Mouse (Mus musculus) intestine, embryonic 14.5 days (tissue): ENCODE measurements around the gene Nckap5l. TPM values are rescaled to one million over a fixed set of nuclear protein-coding genes. Genes with fewer than 3 reads are reported as not detected.

ENCODE experiments used
- ATAC-seq: fragments of 200-750 bp; cut with Nextera tagmentation; replicated peaks from 2 replicates; pipeline ENCODE4 v1.8.0; 2017; ENCODE audit warnings: low read depth, moderate number of reproducible peaks, moderate TSS enrichment, moderate library complexity; ENCODE audit not compliant: low FRiP score, low TSS enrichment
- DNase-seq: peaks from one replicate; pipeline ENCODE4 v3.0.0-alpha.2; 2018; ENCODE audit warnings: low spot score
- H3K27ac ChIP-seq: fragments of 300-500 bp; sonication (generic); 2 replicates; pipeline ENCODE4 v1.5.1; 2014; ENCODE audit warnings: low read depth, mild to moderate bottlenecking, control low read depth
- H3K27me3 ChIP-seq: fragments of 300-500 bp; sonication (generic); replicated peaks from 2 replicates; pipeline ENCODE4 v1.6.1; 2014; ENCODE audit warnings: low read length, control low read depth; ENCODE audit not compliant: control insufficient read depth, insufficient read depth
- H3K36me3 ChIP-seq: fragments of 300-500 bp; sonication (generic); 2 replicates; pipeline ENCODE4 v1.6.1; 2014; ENCODE audit warnings: low read length, control low read depth; ENCODE audit not compliant: control insufficient read depth, insufficient read depth
- H3K4me1 ChIP-seq: fragments of 300-500 bp; sonication (generic); replicated peaks from 2 replicates; pipeline ENCODE4 v1.6.1; 2014; ENCODE audit warnings: low read length, control low read depth, mixed read lengths; ENCODE audit not compliant: control insufficient read depth, insufficient read depth
- H3K4me2 ChIP-seq: fragments of 300-500 bp; sonication (generic); 2 replicates; pipeline ENCODE4 v1.6.1; 2014; ENCODE audit warnings: low read length
- H3K4me3 ChIP-seq: fragments of 300-500 bp; sonication (generic); 2 replicates; pipeline ENCODE4 v1.5.1; 2014; ENCODE audit warnings: low read depth, low read length, control low read depth, mixed read lengths
- H3K9ac ChIP-seq: fragments of 300-500 bp; sonication (generic); 2 replicates; pipeline ENCODE4 v1.6.1; 2014; ENCODE audit warnings: mild to moderate bottlenecking, low read length
- H3K9me3 ChIP-seq: fragments of 300-500 bp; sonication (generic); 2 replicates; pipeline ENCODE4 v1.6.1; 2016; ENCODE audit warnings: low read length, control low read depth; ENCODE audit not compliant: control insufficient read depth
- WGBS: fragments of 180-500 bp; shearing (Covaris S2); extraction: QIAGEN DNeasy Blood & Tissue Kit; methylation state at CpG from one replicate; pipeline ENCODE4 v1.1.7; 2014; 5-methylcytosine and 5-hydroxymethylcytosine counted together
- polyA plus RNA-seq: library from polyadenylated mRNA; unstranded; fragments of >200 nt; fragmentation: Nextera tagmentation; extraction: Ambion mirVana; gene quantifications from 2 replicates; pipeline ENCODE4 v1.2.1, GENCODE M21; 2014

Nckap5l gene
- polyA plus RNA-seq, 1 experiment from 2014 or later = 9.3 TPM

GRCm38 (mm10) chr15:99471677-99472063 lies 14.1 kb upstream of the Nckap5l start:
- ATAC-seq (no peak), DNase-seq (no peak)
- Histone ChIP-seq H3K27ac (no peak overlapping the region), H3K36me3 (peaks cover 11% of the 10 kb centered on the region; the same call in 1 of the 2 replicates), H3K4me1 (peaks cover 10% of the 10 kb centered on the region), H3K27me3 (no peaks in the 10 kb centered on the region), H3K4me3 (no peak overlapping the region), H3K4me2 (no peak overlapping the region), H3K9me3 (no peaks in the 10 kb centered on the region), H3K9ac (no peak overlapping the region)
- 73% methylated on average over 14 of the region's 14 CpGs for WGBS

- WGBS = 59% methylated on average over 17 of the region's 17 CpGs
- no peaks in the 10 kb centered on the region for H3K27me3 ChIP-seq
- DNase-seq = peak; percentile 73
- ATAC-seq = no peak
- no peak overlapping the region for H3K9ac ChIP-seq
- peaks cover 10% of the 10 kb centered on the region for H3K4me1 ChIP-seq
- no peak overlapping the region for H3K4me2 ChIP-seq
- H3K4me3 ChIP-seq = no peak overlapping the region
- peaks cover 11% of the 10 kb centered on the region; the same call in 1 of the 2 replicates for H3K36me3 ChIP-seq
- no peak overlapping the region for H3K27ac ChIP-seq
- no peaks in the 10 kb centered on the region for H3K9me3 ChIP-seq
Observed at GRCm38 (mm10) chr15:99470971-99471676, 13.6 kb upstream of the Nckap5l start.

GRCm38 (mm10) chr15:99470224-99470761 lies 12.7 kb upstream of the Nckap5l start:
- H3K27ac ChIP-seq = no peak overlapping the region
- H3K4me2 ChIP-seq = no peak overlapping the region
- H3K27me3 ChIP-seq = no peaks in the 10 kb centered on the region
- H3K4me1 ChIP-seq = peaks cover 10% of the 10 kb centered on the region
- DNase-seq (no peak), ATAC-seq (no peak)
- no peak overlapping the region for H3K4me3 ChIP-seq
- 90% methylated on average over 31 of the region's 31 CpGs for WGBS
- peaks cover 11% of the 10 kb centered on the region; the same call in 1 of the 2 replicates for H3K36me3 ChIP-seq
- no peaks in the 10 kb centered on the region for H3K9me3 ChIP-seq
- no peak overlapping the region for H3K9ac ChIP-seq

- Histone ChIP-seq H3K4me2 (no peak overlapping the region), H3K9ac (no peak overlapping the region), H3K4me1 (peaks cover 10% of the 10 kb centered on the region), H3K36me3 (peaks cover 11% of the 10 kb centered on the region; the same call in 1 of the 2 replicates), H3K4me3 (no peak overlapping the region), H3K27ac (no peak overlapping the region), H3K27me3 (no peaks in the 10 kb centered on the region), H3K9me3 (no peaks in the 10 kb centered on the region)
- 93% methylated on average over 4 of the region's 4 CpGs for WGBS
- no peak for ATAC-seq
- DNase-seq = no peak
Observed at GRCm38 (mm10) chr15:99469736-99470135, 12.2 kb upstream of the Nckap5l start.

- 39% methylated on average over 3 of the region's 3 CpGs for WGBS
- no peaks in the 10 kb centered on the region for H3K27me3 ChIP-seq
- ATAC-seq = no peak
- H3K36me3 ChIP-seq = peaks cover 11% of the 10 kb centered on the region; the same call in 1 of the 2 replicates
- H3K9ac ChIP-seq = no peak overlapping the region
- H3K4me1 ChIP-seq = peaks cover 10% of the 10 kb centered on the region
- no peaks in the 10 kb centered on the region for H3K9me3 ChIP-seq
- H3K4me2 ChIP-seq = no peak overlapping the region
- no peak overlapping the region for H3K4me3 ChIP-seq
- no peak overlapping the region for H3K27ac ChIP-seq
- peak; percentile 83 for DNase-seq
Observed at GRCm38 (mm10) chr15:99469067-99469466, 11.5 kb upstream of the Nckap5l start.

GRCm38 (mm10) chr15:99463194-99463593 lies 5.6 kb upstream of the Nckap5l start:
- Histone ChIP-seq H3K9ac (no peak overlapping the region), H3K4me2 (no peak overlapping the region), H3K4me3 (no peak overlapping the region), H3K36me3 (no peaks in the 10 kb centered on the region), H3K27ac (no peak overlapping the region), H3K4me1 (peaks cover 6% of the 10 kb centered on the region; the same call in 1 of the 2 replicates), H3K27me3 (no peaks in the 10 kb centered on the region), H3K9me3 (no peaks in the 10 kb centered on the region)
- 61% methylated on average over 13 of the region's 13 CpGs for WGBS
- ATAC-seq (no peak), DNase-seq (no peak)

GRCm38 (mm10) chr15:99456963-99457605 lies 464 bp downstream of the Nckap5l start:
- peak; percentile 77 for DNase-seq

GRCm38 (mm10) chr15:99456338-99456962 lies 1.1 kb downstream of the Nckap5l start:
- no peak for ATAC-seq
- Histone ChIP-seq H3K36me3 (peaks cover 11% of the 10 kb centered on the region; the same call in 1 of the 2 replicates), H3K4me2 (peak overlapping the region; percentile 79), H3K4me3 (peak overlapping the region; percentile 71), H3K27ac (peak overlapping the region; percentile 88), H3K27me3 (no peaks in the 10 kb centered on the region), H3K9me3 (no peaks in the 10 kb centered on the region), H3K9ac (peak overlapping the region; percentile 73), H3K4me1 (peaks cover 21% of the 10 kb centered on the region)
- peak; percentile 61 for DNase-seq
- WGBS = 27% methylated on average over 7 of the region's 7 CpGs

More at GRCm38 (mm10) chr15:99456963-99457605, 464 bp downstream of the Nckap5l start:
- H3K27me3 ChIP-seq = no peaks in the 10 kb centered on the region
- H3K36me3 ChIP-seq = peaks cover 10% of the 10 kb centered on the region; the same call in 1 of the 2 replicates
- no peaks in the 10 kb centered on the region for H3K9me3 ChIP-seq
- H3K27ac ChIP-seq = peak overlapping the region; percentile 88
- H3K9ac ChIP-seq = peak overlapping the region; percentile 73
- peak overlapping the region; percentile 79 for H3K4me2 ChIP-seq
- peak; percentile 74 for ATAC-seq
- H3K4me1 ChIP-seq = peaks cover 18% of the 10 kb centered on the region
- H3K4me3 ChIP-seq = peak overlapping the region; percentile 71
- under 1% methylated on average over 43 of the region's 43 CpGs for WGBS
